Mouse (Mus musculus): Measurements from ENCODE around the gene Aff2. TPM values are rescaled to one million over a fixed set of nuclear protein-coding genes. Genes with fewer than 3 reads are reported as not detected.
A peak's percentile ranks its signal among the peaks of the same experiment; 100 is the strongest.

The Aff2 gene
- 10 to 100 TPM; 20.3 to 22.9 TPM for total RNA-seq (2021)

DNA sequence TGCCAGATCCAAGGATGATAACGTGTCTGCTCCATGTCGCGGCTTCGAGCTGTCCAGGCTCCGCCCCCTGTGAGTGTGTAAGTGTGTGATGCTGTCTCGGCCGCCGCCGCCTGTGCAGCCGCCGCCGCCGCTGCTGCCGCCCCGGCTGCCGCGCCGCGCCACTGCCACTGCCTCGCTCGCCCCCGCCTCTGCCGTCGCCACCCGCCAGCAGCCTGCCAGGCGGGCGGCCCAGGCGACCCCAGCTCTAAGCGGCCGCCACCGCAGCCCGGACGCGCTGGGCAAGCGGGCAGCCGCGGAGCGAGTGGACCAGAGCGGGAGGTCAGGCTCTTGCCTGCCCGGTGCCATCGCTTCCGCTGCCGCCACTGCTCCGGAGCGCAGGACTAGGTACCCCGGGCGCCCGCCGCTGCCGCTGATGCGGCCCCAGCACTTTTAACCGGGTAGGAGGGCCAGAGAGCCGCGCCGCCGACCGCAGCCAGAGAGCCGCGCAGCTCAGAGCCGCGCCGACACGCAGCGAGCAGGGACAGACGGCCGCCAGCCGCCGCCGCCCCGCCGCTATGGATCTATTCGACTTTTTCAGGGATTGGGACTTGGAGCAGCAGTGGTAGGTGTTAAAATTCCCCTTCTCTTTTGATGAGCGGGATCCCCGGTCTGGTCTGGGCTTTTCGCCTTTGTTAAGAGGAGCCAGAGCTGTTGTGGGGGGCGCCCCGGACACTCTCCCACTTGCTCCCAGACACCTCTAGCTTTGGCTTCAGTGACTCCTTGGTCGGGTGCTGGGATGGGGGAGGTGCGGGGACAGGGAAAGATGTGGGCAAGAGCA, at the start of gene Aff2:
Aff2 (plus strand) TSS at position 57 of the 817 bp plus-strand sequence.
- peak; percentile 28 to 39 for DNase-seq

DNA sequence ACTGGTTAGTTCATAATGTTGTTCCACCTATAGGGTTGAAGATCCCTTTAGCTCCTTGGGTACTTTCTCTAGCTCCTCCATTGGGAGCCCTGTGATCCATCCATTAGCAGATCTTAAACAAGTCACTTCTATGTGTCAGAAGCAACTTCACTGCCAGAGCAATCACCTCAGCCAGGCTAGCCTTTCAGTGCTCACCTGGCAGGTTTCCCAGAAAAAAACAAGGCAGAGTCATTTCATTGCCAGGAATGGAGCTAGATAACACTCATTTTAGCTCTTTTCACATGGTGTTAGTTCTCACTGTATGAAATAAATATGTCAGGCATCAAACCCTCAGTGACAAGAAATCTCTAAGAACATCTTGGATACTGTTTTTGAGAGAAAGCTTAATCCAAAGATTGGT, 22.8 kb upstream of the Aff2 start:
- DNase-seq: no peak

DNA sequence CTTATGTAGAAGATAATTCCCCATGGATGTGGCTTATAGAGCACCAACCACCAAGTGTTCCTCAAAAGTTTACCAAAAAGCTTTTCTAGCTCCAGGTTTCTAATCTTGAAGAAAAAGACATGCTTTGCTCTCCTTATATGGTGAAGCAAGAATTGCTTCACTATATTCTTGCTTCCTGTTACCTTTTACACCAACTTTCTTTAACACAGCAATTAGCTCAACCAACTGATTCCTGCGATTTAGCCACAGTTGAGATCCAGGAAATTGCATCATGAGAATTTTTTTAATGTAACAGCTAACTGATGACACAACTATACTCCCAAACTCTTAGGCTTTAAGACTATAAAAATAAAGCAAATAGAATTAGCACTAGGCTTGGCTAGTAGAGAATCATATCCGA, 4.5 kb upstream of the Aff2 start:
- DNase-seq: no peak

GRCm38 (mm10) chrX:69359360-69359759, 734 bp upstream of the Aff2 start:
- DNase-seq: peak; percentile 15 to 31

GRCm38 (mm10) chrX:69359885-69360237, 233 bp upstream of the Aff2 start:
- peak in 1 of 2 experiments; percentile 14 for DNase-seq

DNA sequence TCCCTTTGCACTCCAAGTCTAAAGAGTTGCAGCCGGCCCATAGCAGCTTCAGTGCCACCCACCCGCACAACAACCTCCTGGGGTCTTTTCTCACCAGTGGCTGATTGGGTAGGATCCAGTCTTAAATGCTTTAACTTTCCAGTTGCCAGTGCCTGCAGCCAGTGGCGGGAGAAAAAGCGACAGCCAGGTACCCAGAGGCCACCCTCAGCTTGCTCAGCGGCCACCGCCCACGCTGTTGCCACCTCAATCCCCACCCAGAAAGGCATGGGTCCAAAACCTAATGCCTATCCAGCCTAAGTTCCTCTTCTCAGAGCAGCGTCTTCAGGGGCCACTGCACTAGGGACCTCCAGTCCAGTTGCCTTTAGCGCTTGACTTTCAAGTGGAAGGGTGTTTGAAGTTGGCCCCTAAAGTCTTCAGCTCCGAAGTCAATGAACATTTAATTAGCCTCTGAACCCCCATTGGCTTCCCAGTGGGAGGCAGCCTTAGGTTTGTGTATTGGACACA, 1.0 kb downstream of the Aff2 start:
- DNase-seq: no peak

DNA sequence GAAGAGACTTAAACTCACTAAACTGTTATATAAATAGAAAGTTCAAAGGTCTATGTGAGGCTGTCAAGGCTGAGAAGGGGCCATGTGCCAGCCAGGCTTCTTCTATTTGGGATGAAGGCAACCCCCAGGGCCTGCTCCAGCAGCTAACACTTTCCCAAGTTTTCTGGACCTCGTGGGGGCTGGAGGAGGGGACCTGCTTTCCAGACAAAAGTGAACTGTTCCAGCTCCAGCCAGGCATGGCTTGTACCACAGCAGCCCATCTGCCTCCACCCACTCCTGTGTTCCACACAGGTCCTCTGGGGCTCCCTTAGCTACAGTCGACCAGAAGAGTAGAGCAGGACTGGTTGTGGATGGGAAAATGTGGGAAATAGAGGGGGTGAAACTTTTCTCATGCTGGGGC, 4.1 kb downstream of the Aff2 start:
- DNase-seq: peak in 1 of 2 experiments; percentile 2

DNA sequence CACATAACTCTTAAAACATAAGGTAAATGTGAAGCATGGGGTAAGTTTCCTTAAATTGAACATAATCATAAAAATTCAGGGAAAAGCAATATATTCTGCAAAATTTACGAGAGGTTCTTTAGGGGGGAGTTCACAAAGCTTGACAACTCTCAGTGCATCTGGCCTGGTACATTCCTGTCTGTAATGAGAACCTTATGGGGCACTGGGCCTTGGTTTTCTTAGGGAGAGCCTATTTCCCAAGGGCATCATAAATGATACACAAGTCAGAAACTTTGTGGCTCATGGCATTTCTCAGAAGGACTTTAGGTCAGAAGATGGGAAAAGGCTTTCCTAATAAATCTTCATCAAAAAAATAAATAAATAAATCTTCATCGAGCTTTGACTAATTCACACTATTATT, 13.2 kb downstream of the Aff2 start:
- no peak for DNase-seq

GRCm38 (mm10) chrX:69389738-69390137, 29.6 kb downstream of the Aff2 start:
- no peak for DNase-seq

- no peak for DNase-seq
Observed at GRCm38 (mm10) chrX:69415043-69415442, 54.9 kb downstream of the Aff2 start.

DNA sequence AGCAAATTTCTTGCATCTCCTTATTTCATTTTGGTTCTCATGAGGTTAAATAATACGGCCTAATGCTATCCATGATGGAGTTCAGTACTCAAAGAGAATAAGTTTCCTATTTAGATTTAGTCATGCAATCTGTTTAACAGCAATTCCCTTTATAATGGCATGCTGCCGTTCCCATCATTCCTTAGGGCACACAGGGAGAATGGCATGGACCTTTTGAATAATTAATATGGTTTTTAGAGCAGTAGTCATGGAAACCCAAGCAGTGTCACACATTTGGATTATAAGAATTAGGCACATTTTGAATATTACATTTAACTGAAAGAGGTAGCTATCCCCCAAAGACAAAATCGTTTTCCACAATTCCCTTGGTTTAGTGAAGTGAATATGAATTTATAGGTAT, 78.3 kb downstream of the Aff2 start:
- DNase-seq: no peak

DNA sequence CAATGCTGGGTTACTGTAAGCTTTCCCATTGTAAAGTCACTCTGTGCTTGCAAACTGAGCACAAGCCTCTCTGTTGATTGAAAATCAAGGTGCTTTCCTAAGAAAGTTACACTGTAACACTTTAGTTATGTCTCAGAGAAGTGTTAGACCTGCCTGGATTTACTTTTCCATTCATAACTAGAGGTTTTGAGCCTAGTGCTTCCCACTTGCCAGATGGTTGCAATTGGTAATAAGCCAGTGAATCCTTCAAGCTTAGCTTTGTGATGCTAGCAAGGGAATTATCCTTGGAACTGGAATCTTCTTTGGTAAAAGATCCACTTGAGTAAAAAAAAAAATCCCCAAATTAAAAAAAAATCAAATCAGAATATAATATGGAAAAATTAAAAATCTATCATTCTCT, 81.8 kb downstream of the Aff2 start:
- DNase-seq: no peak

DNA sequence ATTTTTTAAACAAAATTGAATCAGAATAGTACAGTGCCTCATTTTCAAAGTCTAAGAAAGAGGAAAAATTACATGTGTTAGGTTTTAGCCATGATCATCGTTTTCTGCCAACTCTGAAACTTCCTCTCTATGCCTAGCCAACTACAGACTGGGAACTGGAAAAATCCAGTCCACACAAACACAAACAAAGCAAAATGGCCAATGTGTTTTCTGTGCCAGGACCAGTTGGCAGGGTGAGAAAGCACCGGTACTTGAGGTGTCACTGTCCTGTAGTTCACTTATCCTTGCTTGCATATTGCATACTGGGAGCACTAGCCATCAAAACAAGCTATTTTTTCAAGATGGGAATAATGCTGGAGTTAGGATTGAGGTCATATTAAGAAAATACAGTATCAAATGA, 100.8 kb downstream of the Aff2 start:
- no peak for DNase-seq

- no peak for DNase-seq
Observed at GRCm38 (mm10) chrX:69502061-69502460, 142.0 kb downstream of the Aff2 start.

GRCm38 (mm10) chrX:69518040-69518575, 158.0 kb downstream of the Aff2 start:
- DNase-seq: no peak

- DNase-seq: no peak
Observed at GRCm38 (mm10) chrX:69540811-69541210, 180.7 kb downstream of the Aff2 start.

- no peak for DNase-seq
Observed at GRCm38 (mm10) chrX:69579903-69580459, 219.9 kb downstream of the Aff2 start.

- DNase-seq: no peak
Observed at GRCm38 (mm10) chrX:69608793-69609192, 248.7 kb downstream of the Aff2 start.

GRCm38 (mm10) chrX:69663038-69663437, 302.9 kb downstream of the Aff2 start:
- no peak for DNase-seq

GRCm38 (mm10) chrX:69666145-69666677, 306.1 kb downstream of the Aff2 start:
- no peak for DNase-seq

- no peak for DNase-seq
Observed at GRCm38 (mm10) chrX:69675691-69676090, 315.6 kb downstream of the Aff2 start.

- no peak for DNase-seq
Observed at GRCm38 (mm10) chrX:69698840-69699239, 338.7 kb downstream of the Aff2 start.

DNA sequence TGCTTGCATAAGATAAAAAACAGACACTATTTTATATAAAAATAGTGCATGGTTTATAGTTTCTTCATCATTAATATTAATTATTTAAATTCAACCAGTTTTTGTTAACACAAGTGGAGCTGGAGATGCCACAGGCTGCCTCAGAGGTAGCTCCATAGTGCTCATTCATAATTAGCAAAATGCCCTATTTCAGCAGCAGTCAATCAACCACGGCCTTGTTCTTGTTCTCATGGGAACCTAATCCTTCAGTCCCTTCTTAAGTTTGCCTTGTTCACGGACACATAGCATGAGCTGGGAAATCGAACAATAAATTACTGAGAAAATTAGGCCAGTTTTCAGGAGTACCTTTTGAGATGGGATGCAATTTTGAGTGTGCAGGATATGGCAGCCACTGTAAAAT, 378.9 kb downstream of the Aff2 start:
- no peak for DNase-seq

Data from layer of hippocampus, postnatal 36 days (tissue).